Mouse (Mus musculus): ENCODE results near the gene Gm4969.
A peak's percentile ranks its signal among the peaks of the same experiment; 100 is the strongest.
"Not testable (repeated sequence)": the region's sequence is repeated elsewhere in the genome, so short reads cannot be mapped to it uniquely, and the experiment has no call there.

The Gm4969 gene

DNA sequence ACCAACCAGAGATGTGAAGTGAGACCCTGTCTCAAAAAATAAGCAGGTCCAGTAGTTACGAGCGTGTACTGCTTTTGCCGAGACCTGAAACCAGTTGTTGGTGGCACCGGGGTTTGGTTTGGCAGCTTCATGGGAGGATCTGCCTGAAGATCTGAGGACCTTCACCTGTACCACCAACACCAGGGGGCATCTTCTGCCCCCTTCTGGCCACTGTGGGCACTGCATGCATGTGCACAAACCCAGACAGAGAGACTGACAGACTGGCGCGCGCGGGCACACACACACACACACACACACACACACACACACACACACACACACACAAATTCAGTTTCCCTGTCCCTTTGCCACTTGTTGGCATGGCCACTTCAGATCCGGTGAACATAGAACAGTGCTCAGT is 44.7 kb downstream of the Gm4969 start:
- no peak for DNase-seq (ENCODE audit: low read depth, low spot score)

DNA sequence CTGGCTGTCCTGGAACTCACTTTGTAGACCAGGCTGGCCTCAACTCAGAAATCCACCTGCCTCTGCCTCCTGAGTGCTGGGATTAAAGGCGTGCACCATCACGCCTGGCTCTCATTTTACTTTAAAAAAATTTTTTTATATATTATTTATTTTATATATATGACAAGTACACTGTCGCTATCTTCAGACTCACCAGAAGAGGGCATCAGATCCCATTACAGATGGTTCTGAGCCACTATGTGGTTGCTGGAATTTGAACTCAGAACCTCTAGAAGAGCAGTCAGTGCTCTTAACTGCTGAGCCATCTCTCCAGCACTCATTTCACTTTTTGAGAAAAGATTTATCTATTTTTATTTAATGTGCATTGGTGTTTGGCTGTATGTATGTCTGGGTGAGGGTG is 47.1 kb downstream of the Gm4969 start:
- DNase-seq (ENCODE audit: low read depth, low spot score), result not testable (repeated sequence)

DNA sequence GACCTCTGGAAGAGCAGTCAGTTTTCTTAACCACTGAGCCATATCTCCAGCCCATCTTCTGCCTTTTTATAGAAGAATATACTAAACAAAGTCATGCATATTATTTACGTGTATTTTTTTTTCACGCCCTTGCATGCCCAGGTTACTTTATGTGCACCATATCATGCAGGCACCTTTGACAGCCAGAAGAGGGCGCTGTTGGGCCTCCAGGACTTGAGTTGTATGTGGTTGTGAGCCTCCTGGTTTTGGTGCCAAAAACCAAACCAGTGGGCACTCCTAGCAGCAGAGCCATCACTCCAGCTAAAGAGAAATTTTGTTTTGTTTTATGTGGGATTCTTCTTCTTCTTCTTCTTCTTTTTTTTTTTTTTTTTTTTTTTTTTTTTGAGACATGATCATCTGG is 48.7 kb downstream of the Gm4969 start:
- no peak for DNase-seq (ENCODE audit: low read depth, low spot score)

DNA sequence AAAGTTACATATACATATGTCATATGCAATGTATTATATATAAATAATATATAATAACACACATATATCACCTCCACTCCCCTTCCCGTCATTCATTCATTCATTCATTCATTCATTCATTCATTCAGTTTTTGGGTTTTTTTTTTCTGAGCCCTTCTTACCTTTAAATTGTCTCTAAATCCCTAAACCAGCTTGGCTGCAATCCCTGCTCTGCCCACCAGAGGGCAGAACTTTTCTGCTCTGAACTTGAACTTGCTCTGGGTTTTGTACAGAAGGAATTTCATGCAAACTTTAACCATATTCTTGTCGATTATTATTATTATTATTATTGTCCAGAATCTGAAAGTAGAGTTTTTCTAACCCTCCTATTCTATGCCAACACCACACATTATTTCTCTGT is 49.5 kb downstream of the Gm4969 start:
- DNase-seq (ENCODE audit: low read depth, low spot score), result peak; percentile 52

DNA sequence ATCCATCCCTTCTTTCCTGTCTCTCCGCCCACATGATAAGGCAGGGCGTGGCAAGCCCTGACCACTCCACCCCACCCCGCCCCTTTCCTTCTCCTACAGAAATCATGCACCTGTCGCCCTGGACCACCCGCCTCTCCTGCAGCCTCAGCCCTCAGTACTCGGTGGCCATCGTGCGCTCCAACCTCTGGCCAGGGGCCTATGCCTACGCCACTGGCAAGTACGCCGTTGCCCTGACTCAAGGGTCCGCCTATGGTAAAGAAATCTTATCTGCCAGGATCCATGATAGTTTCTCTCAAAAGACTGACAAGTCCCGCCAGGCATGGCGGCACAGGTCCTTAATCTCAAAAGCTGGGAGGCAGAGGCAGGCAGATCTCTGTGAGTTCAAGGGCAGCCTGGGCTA is 50.2 kb downstream of the Gm4969 start:
- no peak for DNase-seq (ENCODE audit: low read depth, low spot score)

DNA sequence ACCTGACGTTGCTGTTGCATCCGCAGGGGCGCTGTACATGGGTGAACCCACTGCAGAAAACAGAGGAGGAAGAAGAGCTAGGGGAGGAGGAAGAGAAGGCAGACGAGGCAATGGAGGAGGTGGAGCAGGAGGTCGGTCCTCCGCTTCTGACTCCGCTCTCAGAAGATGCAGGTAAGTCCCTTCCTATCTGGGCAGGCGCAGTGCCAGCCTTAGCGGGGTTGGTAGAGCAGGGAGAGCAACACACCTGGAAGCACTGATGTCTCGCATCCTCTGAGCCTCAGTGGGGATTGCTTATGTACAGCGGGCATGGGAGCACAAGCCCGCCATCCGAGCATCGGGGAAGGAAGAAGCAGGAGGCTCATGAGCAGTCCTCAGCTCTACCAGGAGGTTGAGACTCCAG is 51.1 kb downstream of the Gm4969 start:
- no peak for DNase-seq (ENCODE audit: low read depth, low spot score)

DNA sequence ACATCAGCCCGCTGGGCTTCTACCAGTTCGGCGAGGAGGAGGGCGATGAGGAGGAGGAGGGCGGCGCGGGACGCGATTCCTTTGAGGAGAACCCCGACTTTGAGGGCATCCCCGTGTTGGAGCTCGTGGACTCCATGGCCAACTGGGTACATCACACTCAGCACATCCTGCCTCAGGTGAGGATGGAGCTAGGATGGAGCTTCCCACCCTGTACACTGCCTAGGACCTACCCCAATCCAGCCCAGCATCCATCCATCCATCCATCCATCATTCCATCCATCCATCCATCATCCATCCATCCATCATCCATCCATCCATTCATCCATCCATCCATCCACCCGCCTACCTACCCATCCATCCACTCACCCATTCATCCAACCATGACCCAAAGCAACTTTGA is 52.3 kb downstream of the Gm4969 start:
- no peak for DNase-seq (ENCODE audit: low read depth, low spot score)

DNA sequence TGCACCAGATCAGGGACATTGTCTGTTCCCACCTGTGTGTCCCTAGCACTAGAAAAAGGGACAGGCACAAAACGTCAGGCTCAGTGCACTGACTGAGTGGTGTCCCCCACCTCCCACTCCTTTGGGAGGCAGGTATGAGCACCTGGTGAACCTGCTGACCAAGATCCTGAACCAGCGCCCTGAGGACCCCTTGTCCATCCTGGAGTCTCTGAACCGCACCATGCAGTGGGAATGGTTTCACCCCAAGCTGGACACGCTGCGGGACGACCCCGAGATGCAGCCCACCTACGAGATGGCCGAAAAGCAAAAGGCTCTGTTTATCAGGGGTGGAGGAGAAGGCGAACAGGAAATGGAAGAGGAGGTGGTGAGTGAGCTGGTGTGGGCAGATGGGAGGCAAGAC is 60.8 kb downstream of the Gm4969 start:
- no peak for DNase-seq (ENCODE audit: low read depth, low spot score)

DNA sequence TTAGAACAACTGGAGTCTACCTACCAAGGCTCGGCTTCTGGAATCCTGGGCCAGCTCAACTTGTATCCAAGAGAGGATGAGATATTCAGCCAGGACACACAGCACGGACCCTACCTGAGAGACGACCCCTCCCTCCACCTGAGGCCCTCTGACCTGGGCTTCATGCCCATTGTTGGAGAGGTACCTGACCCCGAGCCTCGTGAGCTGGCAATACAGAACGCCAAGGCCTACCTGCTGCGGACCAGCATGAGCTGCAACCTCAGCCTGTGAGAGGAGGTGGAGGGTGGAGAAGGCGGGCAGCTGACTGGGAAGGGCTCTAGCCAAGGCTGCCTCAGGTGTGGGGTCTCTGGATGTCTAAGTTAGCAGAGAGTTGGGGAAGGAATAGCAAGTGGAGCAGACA is 63.1 kb downstream of the Gm4969 start:
- no peak for DNase-seq (ENCODE audit: low read depth, low spot score)

DNA sequence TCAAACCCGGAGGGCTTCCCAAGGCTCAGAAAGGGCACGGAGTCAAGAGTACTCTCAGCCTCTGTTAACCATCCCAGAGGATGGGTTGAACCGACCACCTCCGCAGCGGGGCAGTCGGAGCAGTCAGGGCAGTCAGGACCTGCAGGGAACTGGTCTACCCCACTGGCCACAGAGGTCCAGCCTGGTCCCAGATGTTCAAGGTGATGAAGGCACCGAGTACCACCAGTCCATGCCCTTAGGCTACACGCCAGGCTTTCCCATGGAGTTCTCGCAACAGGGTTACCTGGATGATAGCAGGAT is 63.4 kb downstream of the Gm4969 start:
- DNase-seq (ENCODE audit: low read depth, low spot score), result no peak

DNA sequence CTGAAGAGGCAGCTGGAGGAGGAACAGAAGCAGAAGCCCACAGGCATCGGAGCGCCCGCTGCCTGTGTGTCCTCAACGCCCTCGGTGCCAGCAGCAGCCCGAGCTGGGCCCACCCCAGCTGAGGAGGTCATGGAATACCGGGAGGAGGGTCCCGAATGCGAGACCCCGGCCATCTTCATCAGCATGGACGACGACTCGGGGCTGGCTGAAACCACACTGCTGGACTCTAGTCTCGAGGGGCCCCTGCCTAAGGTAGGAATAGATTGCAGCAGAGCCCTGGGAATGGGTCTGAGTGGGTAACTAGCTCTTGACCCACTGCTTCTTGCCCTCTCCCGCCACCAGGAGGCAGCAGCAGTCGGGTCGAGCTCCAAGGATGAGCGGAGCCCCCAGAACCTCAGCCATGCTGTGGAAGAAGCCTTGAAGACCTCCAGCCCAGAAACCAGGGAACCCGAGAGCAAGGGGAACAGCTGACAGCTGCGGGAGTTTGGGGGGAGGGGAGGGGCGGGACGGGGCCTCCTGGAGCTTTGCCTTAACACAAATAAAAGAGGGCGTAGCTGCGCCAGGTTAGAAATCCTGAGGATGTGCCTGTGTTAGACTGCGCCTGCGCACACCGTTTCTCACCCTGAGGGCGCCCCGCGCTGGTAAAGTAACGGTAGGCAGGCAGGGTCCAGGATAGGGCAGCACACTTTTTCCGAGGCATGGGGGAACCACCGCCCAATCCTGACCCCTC is 64.0 kb downstream of the Gm4969 start, which contains the start of gene Rsph6a:
Gene Rsph6a, plus strand, starts transcription at position 644 of the 730 bp plus-strand sequence.
- DNase-seq (ENCODE audit: low read depth, low spot score), result peak; percentile 58

DNA sequence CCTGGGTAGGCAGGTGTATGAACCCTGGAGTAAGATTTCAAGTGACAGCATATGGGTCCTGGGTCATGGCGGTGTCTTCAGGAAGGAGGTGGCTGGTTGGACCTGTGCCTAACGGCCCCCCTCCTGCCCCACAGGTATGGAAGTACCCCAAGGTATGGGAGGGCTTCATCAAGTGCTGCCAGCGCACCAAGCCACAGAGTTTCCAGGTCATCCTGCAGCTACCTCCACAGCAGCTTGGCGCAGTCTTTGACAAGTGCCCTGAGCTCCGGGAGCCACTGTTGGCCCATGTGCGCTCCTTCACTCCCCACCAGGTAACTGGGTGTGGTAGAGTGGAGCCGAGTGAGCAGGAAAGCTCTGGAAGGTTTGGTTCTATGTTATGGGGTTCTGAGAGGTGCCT is 65.0 kb downstream of the Gm4969 start:
- no peak for DNase-seq (ENCODE audit: low read depth, low spot score)

DNA sequence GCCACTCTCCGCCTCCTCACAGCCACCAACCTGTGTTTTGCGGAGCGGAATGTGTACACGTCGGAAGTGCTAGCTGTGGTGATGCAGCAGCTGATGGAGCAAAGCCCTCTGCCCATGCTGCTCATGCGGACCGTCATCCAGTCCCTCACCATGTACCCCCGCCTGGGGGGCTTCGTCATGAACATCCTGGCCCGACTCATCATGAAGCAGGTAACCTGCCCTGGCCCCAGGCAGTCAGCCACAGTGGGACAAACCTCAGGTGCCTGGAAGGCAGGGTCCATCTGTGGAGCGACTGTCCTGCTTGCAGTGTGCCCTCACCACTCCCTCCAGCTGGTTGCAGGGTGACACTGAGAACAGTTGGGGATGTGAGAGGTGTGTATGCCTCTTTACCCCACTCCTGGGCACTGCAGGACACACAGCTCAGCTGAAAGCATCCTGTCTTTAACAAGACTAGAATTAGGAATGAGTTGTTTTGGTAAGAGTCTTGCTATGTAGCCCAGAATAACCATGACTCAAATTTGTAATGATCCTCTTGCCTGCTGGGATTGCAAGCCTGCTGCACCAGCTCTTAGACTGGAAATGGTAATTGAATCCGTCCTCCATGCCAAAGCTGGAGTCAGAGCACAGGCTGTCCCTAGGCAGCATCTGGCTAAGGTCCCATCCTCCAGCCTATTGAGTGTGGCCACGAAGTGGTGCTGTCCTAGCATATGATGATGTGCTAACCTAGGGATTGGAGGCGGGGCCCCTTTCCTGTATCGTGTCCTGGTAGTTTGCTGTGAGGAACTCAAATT is 65.6 kb downstream of the Gm4969 start:
- DNase-seq (ENCODE audit: low read depth, low spot score), result no peak

DNA sequence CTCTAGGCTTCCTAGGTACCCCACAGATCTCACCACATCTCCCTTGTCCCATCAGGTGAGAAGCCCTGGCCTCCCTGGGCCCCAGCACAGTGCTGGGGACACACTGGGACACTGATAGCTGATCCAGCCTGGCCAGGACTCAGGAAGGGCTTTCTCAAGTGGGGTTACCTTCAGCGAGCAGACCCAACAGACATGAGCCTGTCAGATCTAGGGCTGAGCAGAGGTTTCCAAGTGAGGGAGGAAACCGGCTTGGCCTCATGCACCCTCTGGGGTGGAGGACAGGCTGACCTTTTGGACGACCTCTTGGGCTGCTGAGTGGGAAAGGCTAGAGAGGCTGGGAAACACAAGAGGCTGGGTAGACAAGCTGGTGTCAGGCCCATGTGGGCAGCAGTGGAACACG is 67.0 kb downstream of the Gm4969 start:
- no peak for DNase-seq (ENCODE audit: low read depth, low spot score)

DNA sequence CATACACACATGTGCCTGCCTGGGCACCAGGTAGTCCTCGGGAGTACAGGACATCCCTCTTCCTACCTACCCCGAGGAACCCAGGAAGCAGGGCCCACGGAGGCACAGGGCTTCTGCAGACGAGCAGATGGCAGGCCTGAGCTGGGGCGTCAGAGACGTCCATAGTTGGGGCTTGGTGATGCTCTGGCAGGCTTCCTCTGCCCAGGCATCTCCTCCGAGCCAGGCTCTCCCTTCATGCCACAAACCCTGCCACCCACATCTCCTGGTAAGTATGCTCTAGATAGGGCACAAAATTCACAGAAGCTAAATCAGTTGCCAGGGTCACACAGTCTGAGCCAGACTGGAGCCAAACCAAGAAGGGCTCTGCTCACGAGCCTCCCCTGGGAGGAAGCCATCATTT is 68.0 kb downstream of the Gm4969 start:
- DNase-seq (ENCODE audit: low read depth, low spot score), result no peak

DNA sequence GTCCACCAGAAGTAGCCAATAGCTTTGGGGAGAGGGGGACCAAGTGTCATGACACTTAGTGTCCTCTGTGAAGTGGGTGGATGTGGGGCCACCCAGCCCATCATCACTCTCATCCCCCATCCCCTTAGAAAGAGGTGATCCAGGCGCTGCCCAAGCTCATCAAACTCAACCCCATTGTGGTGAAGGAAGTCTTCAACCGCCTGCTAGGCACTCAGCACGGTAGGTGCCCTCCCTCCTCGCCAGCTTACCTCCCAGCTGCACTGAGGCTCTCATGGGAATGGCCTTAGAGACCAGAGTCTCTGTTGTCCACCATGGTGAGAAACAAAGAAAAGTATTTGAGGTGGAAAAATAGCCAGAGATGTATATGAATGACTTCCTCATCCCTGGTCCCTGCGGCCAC is 68.9 kb downstream of the Gm4969 start:
- no peak for DNase-seq (ENCODE audit: low read depth, low spot score)
